Mouse (Mus musculus): ENCODE data around the gene Csk. TPM values are rescaled to one million over a fixed set of nuclear protein-coding genes. Genes with fewer than 3 reads are reported as not detected.

Gene Csk
- polyA plus RNA-seq, 1 experiment from 2014 or later: 29.0 TPM

DNA sequence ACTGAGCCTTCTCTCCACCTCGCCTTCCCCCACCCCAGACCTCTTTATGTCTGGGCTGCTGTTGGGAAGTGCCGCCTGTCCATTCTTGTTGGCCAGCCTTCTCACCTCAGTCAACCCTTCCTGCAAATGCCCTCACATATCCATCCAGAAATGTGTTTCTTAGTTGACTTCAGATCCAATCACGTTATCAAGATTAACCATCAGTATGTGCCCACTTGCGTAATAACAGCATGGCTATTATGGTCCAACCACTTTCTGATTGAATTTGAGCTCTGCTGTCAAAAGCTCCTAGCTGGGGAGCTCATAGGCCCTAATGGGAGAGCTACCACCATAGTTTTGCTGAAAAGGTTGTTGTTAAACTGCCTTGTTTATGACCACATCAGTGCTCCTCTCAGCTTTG is 17.6 kb upstream of the Csk start:
- no peak overlapping the region for H3K9ac ChIP-seq
- no peaks in the 10 kb centered on the region for H3K27me3 ChIP-seq (replicated peaks)
- ATAC-seq: no peak
- peaks cover 12% of the 10 kb centered on the region for H3K4me1 ChIP-seq (replicated peaks)
- H3K4me3 ChIP-seq (replicated peaks): no peak overlapping the region
- no peak overlapping the region for H3K27ac ChIP-seq
- no peak overlapping the region for H3K4me2 ChIP-seq (replicated peaks)
- WGBS: 90% methylated on average over 4 of the region's 4 CpGs
- H3K36me3 ChIP-seq: no peaks in the 10 kb centered on the region
- H3K9me3 ChIP-seq: no peaks in the 10 kb centered on the region

DNA sequence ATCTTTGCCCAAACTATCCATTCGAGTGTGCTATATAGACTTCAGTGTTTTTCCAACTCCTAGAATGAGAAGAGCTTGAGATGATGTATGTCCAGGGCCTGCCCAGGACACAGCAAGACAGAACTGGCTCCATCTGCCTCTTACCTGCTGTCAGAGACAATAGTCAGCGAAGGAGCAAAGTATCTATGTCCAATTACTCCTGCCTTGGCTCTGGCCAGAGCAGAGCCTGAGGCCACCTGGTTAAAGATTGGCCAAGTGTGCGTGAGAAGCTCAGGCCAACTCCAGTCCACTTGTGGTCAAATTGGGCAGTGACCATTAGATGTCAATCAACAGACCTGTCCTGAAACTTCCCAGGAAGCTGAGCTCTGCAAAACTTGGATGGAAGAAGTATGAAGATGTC is 16.1 kb upstream of the Csk start:
- ATAC-seq: no peak
- 82% methylated on average over 3 of the region's 3 CpGs for WGBS
- no peaks in the 10 kb centered on the region for H3K9me3 ChIP-seq

DNA sequence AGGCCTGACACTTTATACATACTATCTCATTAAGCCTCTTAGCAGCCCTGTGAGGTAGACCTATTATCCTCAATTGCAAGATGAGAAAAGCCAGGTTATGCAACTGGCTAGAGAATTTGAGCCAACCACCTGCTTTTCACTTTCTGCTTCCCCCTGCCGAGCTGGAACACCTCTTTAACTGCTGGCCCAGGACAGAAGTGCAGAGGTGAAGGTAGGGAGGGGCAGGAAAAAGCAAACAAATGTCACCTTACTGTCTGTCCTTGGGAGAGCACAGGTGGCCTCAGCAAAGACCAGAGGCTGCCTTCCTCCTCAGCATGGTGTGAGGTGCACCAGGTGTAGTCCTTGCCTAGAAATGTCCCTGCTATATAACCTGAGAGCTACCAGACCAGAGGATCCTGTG is 14.8 kb upstream of the Csk start:
- 3% methylated on average over 1 of the region's 1 CpGs for WGBS
- Histone ChIP-seq H3K9me3 (no peaks in the 10 kb centered on the region), H3K9ac (no peak overlapping the region), H3K27me3 (replicated peaks) (no peaks in the 10 kb centered on the region), H3K27ac (no peak overlapping the region), H3K4me2 (replicated peaks) (no peak overlapping the region), H3K4me1 (replicated peaks) (peaks cover 12% of the 10 kb centered on the region), H3K36me3 (no peaks in the 10 kb centered on the region), H3K4me3 (replicated peaks) (no peak overlapping the region)
- ATAC-seq: 0 out of 2 replicates have a peak, but pooled peaks have one; percentile 57

More for the DNA sequence above, 16.1 kb upstream of the Csk start:
- Histone ChIP-seq H3K9ac (no peak overlapping the region), H3K27me3 (replicated peaks) (no peaks in the 10 kb centered on the region), H3K27ac (no peak overlapping the region), H3K4me3 (replicated peaks) (no peak overlapping the region), H3K36me3 (no peaks in the 10 kb centered on the region), H3K4me1 (replicated peaks) (peaks cover 12% of the 10 kb centered on the region), H3K4me2 (replicated peaks) (no peak overlapping the region)

- H3K4me1 ChIP-seq (replicated peaks): peaks cover 12% of the 10 kb centered on the region
- no peaks in the 10 kb centered on the region for H3K36me3 ChIP-seq
- WGBS: 67% methylated on average over 11 of the region's 11 CpGs
- H3K9me3 ChIP-seq: no peaks in the 10 kb centered on the region
- H3K27ac ChIP-seq: no peak overlapping the region
- no peak overlapping the region for H3K4me3 ChIP-seq (replicated peaks)
- no peaks in the 10 kb centered on the region for H3K27me3 ChIP-seq (replicated peaks)
- no peak overlapping the region for H3K4me2 ChIP-seq (replicated peaks)
- ATAC-seq: no peak
- no peak overlapping the region for H3K9ac ChIP-seq
These were observed 14.4 kb upstream of the Csk start for GRCm38 (mm10) chr9:57667817-57668216.

GRCm38 (mm10) chr9:57667136-57667535 is 13.7 kb upstream of the Csk start:
- H3K4me1 ChIP-seq (replicated peaks): peaks cover 12% of the 10 kb centered on the region
- no peak overlapping the region for H3K27ac ChIP-seq
- 62% methylated on average over 3 of the region's 3 CpGs for WGBS
- H3K27me3 ChIP-seq (replicated peaks): no peaks in the 10 kb centered on the region
- H3K9me3 ChIP-seq: no peaks in the 10 kb centered on the region
- no peaks in the 10 kb centered on the region for H3K36me3 ChIP-seq
- ATAC-seq: no peak
- no peak overlapping the region for H3K4me2 ChIP-seq (replicated peaks)
- H3K9ac ChIP-seq: no peak overlapping the region
- H3K4me3 ChIP-seq (replicated peaks): no peak overlapping the region

DNA sequence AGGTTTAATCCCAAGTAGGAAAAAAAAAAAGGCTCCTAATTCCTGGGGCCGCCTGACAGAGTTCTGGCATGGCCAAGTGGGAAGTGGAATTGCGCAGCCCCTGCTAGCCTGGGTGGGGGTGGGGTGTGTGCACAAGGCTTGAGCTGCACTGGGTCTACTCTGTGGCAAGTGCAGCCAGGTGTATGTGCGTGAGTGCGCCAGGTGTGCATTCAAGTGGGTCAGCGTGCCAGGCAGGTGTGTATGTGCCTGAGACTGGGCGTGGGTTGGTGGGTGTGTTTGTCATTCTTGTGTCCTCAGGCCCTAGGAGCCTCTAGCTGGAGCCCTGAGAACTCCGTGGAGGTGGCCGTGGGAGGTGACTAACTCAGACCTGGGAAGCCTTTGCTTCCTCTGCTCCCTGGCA is 13.1 kb upstream of the Csk start:
- no peaks in the 10 kb centered on the region for H3K27me3 ChIP-seq (replicated peaks)
- WGBS: 77% methylated on average over 8 of the region's 8 CpGs
- peaks cover 12% of the 10 kb centered on the region for H3K4me1 ChIP-seq (replicated peaks)
- H3K4me3 ChIP-seq (replicated peaks): no peak overlapping the region
- H3K9me3 ChIP-seq: no peaks in the 10 kb centered on the region
- H3K9ac ChIP-seq: no peak overlapping the region
- H3K36me3 ChIP-seq: no peaks in the 10 kb centered on the region
- ATAC-seq: peak; percentile 44
- no peak overlapping the region for H3K27ac ChIP-seq
- no peak overlapping the region for H3K4me2 ChIP-seq (replicated peaks)

DNA sequence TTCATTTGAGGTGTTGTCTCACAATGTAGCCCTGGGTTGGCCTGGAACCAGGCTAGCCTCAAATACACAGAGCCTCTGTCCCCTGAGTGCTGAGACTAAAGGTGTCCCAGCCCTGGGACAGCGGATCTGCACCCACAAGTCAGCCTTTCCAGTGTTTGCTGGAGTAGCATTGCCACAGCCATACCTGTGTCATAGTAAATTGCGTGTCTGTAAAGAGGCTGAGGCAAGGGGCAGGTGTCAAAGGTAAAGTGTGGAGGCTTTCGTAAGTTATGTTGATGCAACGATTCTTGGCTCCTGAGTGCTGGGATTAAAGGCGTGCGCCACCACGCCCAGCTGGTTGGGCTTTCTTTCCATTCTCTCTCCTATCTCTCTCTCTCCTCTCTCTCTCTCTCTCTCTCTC is 11.2 kb upstream of the Csk start:
- ATAC-seq: peak; percentile 55; the same call in 1 of the 2 replicates
- Histone ChIP-seq H3K9me3 (no peaks in the 10 kb centered on the region), H3K27ac (no peak overlapping the region), H3K27me3 (replicated peaks) (no peaks in the 10 kb centered on the region), H3K4me1 (replicated peaks) (peaks cover 12% of the 10 kb centered on the region), H3K4me2 (replicated peaks) (no peak overlapping the region), H3K4me3 (replicated peaks) (no peak overlapping the region), H3K9ac (no peak overlapping the region), H3K36me3 (no peaks in the 10 kb centered on the region)
- WGBS: 44% methylated on average over 7 of the region's 7 CpGs

GRCm38 (mm10) chr9:57661552-57661951 is 8.1 kb upstream of the Csk start:
- no peaks in the 10 kb centered on the region for H3K27me3 ChIP-seq (replicated peaks)
- 82% methylated on average over 3 of the region's 3 CpGs for WGBS
- no peak overlapping the region for H3K9ac ChIP-seq
- no peaks in the 10 kb centered on the region for H3K36me3 ChIP-seq
- no peak overlapping the region for H3K27ac ChIP-seq
- H3K4me2 ChIP-seq (replicated peaks): no peak overlapping the region
- no peaks in the 10 kb centered on the region for H3K4me1 ChIP-seq (replicated peaks)
- no peak for ATAC-seq
- no peak overlapping the region for H3K4me3 ChIP-seq (replicated peaks)
- H3K9me3 ChIP-seq: no peaks in the 10 kb centered on the region

- no peak; the same call in 1 of the 2 replicates for ATAC-seq
- no peak overlapping the region for H3K4me3 ChIP-seq (replicated peaks)
- H3K27ac ChIP-seq: no peak overlapping the region
- no peak overlapping the region for H3K9ac ChIP-seq
- H3K36me3 ChIP-seq: no peaks in the 10 kb centered on the region
- H3K4me2 ChIP-seq (replicated peaks): no peak overlapping the region
- no peaks in the 10 kb centered on the region for H3K9me3 ChIP-seq
- no peaks in the 10 kb centered on the region for H3K27me3 ChIP-seq (replicated peaks)
- WGBS: 74% methylated on average over 6 of the region's 6 CpGs
- H3K4me1 ChIP-seq (replicated peaks): peaks cover 3% of the 10 kb centered on the region; the same call in 1 of the 2 replicates
These were observed 7.1 kb upstream of the Csk start for GRCm38 (mm10) chr9:57660501-57660900.

GRCm38 (mm10) chr9:57659774-57660173 is 6.3 kb upstream of the Csk start:
- peaks cover 3% of the 10 kb centered on the region; the same call in 1 of the 2 replicates for H3K4me1 ChIP-seq (replicated peaks)
- 21% methylated on average over 4 of the region's 4 CpGs for whole genome bisulfite sequencing
- H3K36me3 ChIP-seq: no peaks in the 10 kb centered on the region
- no peak overlapping the region for H3K4me3 ChIP-seq (replicated peaks)
- no peaks in the 10 kb centered on the region for H3K9me3 ChIP-seq
- no peak overlapping the region for H3K9ac ChIP-seq
- ATAC-seq: 0 out of 2 replicates have a peak, but pooled peaks have one; percentile 39
- H3K27ac ChIP-seq: no peak overlapping the region
- no peaks in the 10 kb centered on the region for H3K27me3 ChIP-seq (replicated peaks)
- no peak overlapping the region for H3K4me2 ChIP-seq (replicated peaks)

- H3K4me3 ChIP-seq (replicated peaks): no peak overlapping the region
- WGBS: 80% methylated on average over 4 of the region's 4 CpGs
- no peak overlapping the region for H3K4me2 ChIP-seq (replicated peaks)
- peaks cover 6% of the 10 kb centered on the region; the same call in 1 of the 2 replicates for H3K4me1 ChIP-seq (replicated peaks)
- H3K9ac ChIP-seq: no peak overlapping the region
- H3K27me3 ChIP-seq (replicated peaks): no peaks in the 10 kb centered on the region
- H3K27ac ChIP-seq: no peak overlapping the region
- no peaks in the 10 kb centered on the region for H3K9me3 ChIP-seq
- no peaks in the 10 kb centered on the region for H3K36me3 ChIP-seq
- ATAC-seq: no peak
These were observed 5.5 kb upstream of the Csk start for GRCm38 (mm10) chr9:57658970-57659369.

- Histone ChIP-seq H3K27ac (no peak overlapping the region), H3K9ac (no peak overlapping the region), H3K4me1 (replicated peaks) (peaks cover 11% of the 10 kb centered on the region), H3K4me3 (replicated peaks) (no peak overlapping the region), H3K36me3 (no peaks in the 10 kb centered on the region), H3K4me2 (replicated peaks) (no peak overlapping the region), H3K9me3 (no peaks in the 10 kb centered on the region), H3K27me3 (replicated peaks) (no peaks in the 10 kb centered on the region)
- ATAC-seq: no peak
- 57% methylated on average over 4 of the region's 4 CpGs for WGBS
These were observed 4.4 kb upstream of the Csk start for GRCm38 (mm10) chr9:57657843-57658242.

DNA sequence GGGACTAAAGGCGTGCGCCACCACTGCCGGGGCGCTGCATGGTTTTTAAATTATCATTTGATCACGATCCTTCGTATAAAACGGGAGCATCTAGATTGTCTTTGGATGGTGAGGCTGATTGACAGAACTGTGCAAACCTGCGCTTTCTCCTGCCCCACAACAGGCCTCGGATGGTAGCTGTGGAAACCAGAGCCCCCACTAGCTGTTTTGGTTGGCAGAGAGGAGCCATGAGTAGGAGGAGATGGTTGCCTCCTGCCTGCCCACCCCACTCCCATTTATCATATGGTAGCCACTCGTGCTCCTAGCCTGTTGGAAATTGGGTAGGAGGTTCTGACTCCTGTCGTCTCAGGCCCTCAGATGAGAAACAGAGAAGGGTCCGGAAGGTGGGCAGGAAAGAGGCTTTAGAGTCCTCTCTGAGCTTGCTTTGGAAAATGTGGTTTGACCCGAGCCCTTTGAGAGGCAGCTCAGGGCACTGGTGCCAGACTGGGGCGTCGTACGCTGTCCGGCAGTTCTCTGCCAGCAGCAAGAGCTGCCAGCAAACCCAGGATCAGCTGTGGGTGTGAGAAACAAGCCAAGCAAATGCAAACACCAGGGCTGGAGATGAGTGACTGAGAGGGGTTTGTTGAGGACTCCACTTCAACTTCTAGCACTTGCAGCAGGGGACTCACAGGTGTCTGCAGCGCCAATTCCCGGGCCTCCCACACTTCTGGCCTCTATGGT is 3.4 kb upstream of the Csk start:
- 76% methylated on average over 19 of the region's 19 CpGs for WGBS
- H3K9ac ChIP-seq: no peak overlapping the region
- no peak for ATAC-seq
- H3K4me2 ChIP-seq (replicated peaks): no peak overlapping the region
- H3K36me3 ChIP-seq: no peaks in the 10 kb centered on the region
- no peaks in the 10 kb centered on the region for H3K9me3 ChIP-seq
- no peak overlapping the region for H3K27ac ChIP-seq
- no peak overlapping the region for H3K4me3 ChIP-seq (replicated peaks)
- H3K4me1 ChIP-seq (replicated peaks): peaks cover 11% of the 10 kb centered on the region
- H3K27me3 ChIP-seq (replicated peaks): no peaks in the 10 kb centered on the region
